Comparison of ENCODE assay signal across 24 mouse cellular contexts in genomic region chr7:126961095-126961494, GRCm38 (mm10). TPM values are rescaled to one million over a fixed set of nuclear protein-coding genes. Genes with fewer than 3 reads are reported as not detected.
"Had no signal": no experiment of that assay in that cellular context is flagged by ENCODE, and none has a peak within 500 bp of the region (broad histone marks: within the 10 kb centered on the region; RNA-seq: fewer than 3 reads in every experiment).

No protein-coding gene starts in this region.

- H3K36me3 ChIP-seq: limb, embryonic 12.5 days; limb, embryonic 15.5 days had no signal

- H3K27ac ChIP-seq: limb, embryonic 12.5 days; limb, embryonic 15.5 days; liver, embryonic 14.5 days; macrophage; midbrain, embryonic 12.5 days; midbrain, embryonic 15.5 days; neural tube, embryonic 12.5 days; neural tube, embryonic 15.5 days; stomach, postnatal 0 days had no signal

- H3K4me3 ChIP-seq: limb, embryonic 12.5 days; limb, embryonic 15.5 days; midbrain, embryonic 12.5 days; midbrain, embryonic 15.5 days; neural tube, embryonic 12.5 days; neural tube, embryonic 15.5 days had no signal

- DNase-seq: kidney, adult 18-20 months; kidney, adult 9 months; kidney, postnatal 14 days; kidney, postnatal 4 days; left cerebral cortex, postnatal 4 days; liver, postnatal 0 days; lung, embryonic 14.5 days; right cerebral cortex, adult 18-20 months; right cerebral cortex, postnatal 14 days; right cerebral cortex, postnatal 4 days; thymus, postnatal 36 days had no signal

- H3K4me1 ChIP-seq: limb, embryonic 12.5 days; midbrain, embryonic 12.5 days; midbrain, embryonic 15.5 days; neural tube, embryonic 12.5 days; neural tube, embryonic 15.5 days had no signal

- H3K9me3 ChIP-seq: limb, embryonic 12.5 days; limb, embryonic 15.5 days; midbrain, embryonic 12.5 days; midbrain, embryonic 15.5 days; neural tube, embryonic 12.5 days; neural tube, embryonic 15.5 days had no signal

RNA-seq across cellular contexts. Expression of gene Asphd1, which starts 11.7 kb away (rescaled TPM):
- total RNA-seq: megakaryocyte, adult 5-6 weeks had no signal
- polyA plus RNA-seq: limb, embryonic 15.5 days; liver, embryonic 11.5 days; liver, embryonic 14.5 days; liver, postnatal 0 days; lung, postnatal 0 days; macrophage; urinary bladder, adult 2 months had no signal

RNA-seq across cellular contexts. Expression of gene Cdiptos, which starts 14.8 kb away (rescaled TPM):
- total RNA-seq: left cerebral cortex, postnatal 4 days had no signal
